Mouse (Mus musculus) myocyte (in vitro differentiated cells): ENCODE measurements around the gene Enpp7. TPM values are rescaled to one million over a fixed set of nuclear protein-coding genes. Genes with fewer than 3 reads are reported as not detected.

Source experiments
- H3K27me3 ChIP-seq: one replicate; pipeline ENCODE4 v1.6.1; 2011; ENCODE audit not compliant: control insufficient read depth, insufficient read depth, insufficient read length
- H3K36me3 ChIP-seq: one replicate; pipeline ENCODE4 v1.6.1; 2011; ENCODE audit not compliant: control insufficient read depth, insufficient read depth
- H3K4me2 ChIP-seq: one replicate; pipeline ENCODE4 v1.6.1; 2011; ENCODE audit warnings: low read depth, control low read depth
- H3K4me3 ChIP-seq: one replicate; pipeline ENCODE4 v1.5.1; 2011; ENCODE audit warnings: mild to moderate bottlenecking, control low read depth, moderate library complexity
- H3K79me2 ChIP-seq: one replicate; pipeline ENCODE4 v1.6.1; 2011; ENCODE audit not compliant: control insufficient read depth, insufficient read depth
- H3ac ChIP-seq: one replicate; pipeline ENCODE4 v1.6.1; 2011; ENCODE audit not compliant: control insufficient read depth, insufficient read length
- CEBPB ChIP-seq: IDR thresholded peaks from 2 replicates; pipeline ENCODE4 v1.6.1; 2011; ENCODE audit warnings: mild to moderate bottlenecking, moderate library complexity; ENCODE audit not compliant: poor library complexity, insufficient read depth, severe bottlenecking
- E2F4 ChIP-seq: IDR thresholded peaks from one replicate; pipeline ENCODE4 v1.6.1; 2011; ENCODE audit warnings: mild to moderate bottlenecking, control low read depth, moderate library complexity; ENCODE audit not compliant: insufficient read depth
- MAX ChIP-seq: IDR thresholded peaks from one replicate; pipeline ENCODE4 v1.6.1; 2011; ENCODE audit warnings: low read depth, mild to moderate bottlenecking, control low read depth
- MYOD1 ChIP-seq, 3 experiments: IDR thresholded peaks; one replicate each; pipeline ENCODE4 v1.6.1; 2011; ENCODE audit warnings: control low read depth in 2 of 3, low read depth in 2 of 3, mild to moderate bottlenecking in 2 of 3, moderate library complexity in 1 of 3; ENCODE audit not compliant: insufficient read length in 2 of 3, control insufficient read depth in 1 of 3
- MYOG ChIP-seq, 3 experiments: IDR thresholded peaks; one replicate each; pipeline ENCODE4 v1.6.1; 2011; ENCODE audit warnings: control low read depth in 2 of 3, low read depth in 2 of 3, mild to moderate bottlenecking in 2 of 3; ENCODE audit not compliant: insufficient read length in 2 of 3, control insufficient read depth in 1 of 3, insufficient read depth in 1 of 3
- POLR2A ChIP-seq: IDR thresholded peaks from one replicate; pipeline ENCODE4 v1.6.1; 2011; ENCODE audit warnings: low read depth, mild to moderate bottlenecking, control low read depth, moderate library complexity; ENCODE audit not compliant: insufficient read length
- POLR2AphosphoS2 ChIP-seq: IDR thresholded peaks from one replicate; pipeline ENCODE4 v1.6.1; 2011; ENCODE audit warnings: low read depth, control low read depth; ENCODE audit not compliant: insufficient read length
- REST ChIP-seq: IDR thresholded peaks from one replicate; pipeline ENCODE4 v1.6.1; 2011; ENCODE audit warnings: mild to moderate bottlenecking, control low read depth, moderate library complexity; ENCODE audit not compliant: insufficient read depth, insufficient read length
- SRF ChIP-seq: IDR thresholded peaks from one replicate; pipeline ENCODE4 v1.6.1; 2011; ENCODE audit warnings: low read depth; ENCODE audit not compliant: control insufficient read depth, insufficient read length
- TCF12 ChIP-seq: IDR thresholded peaks from one replicate; pipeline ENCODE4 v1.6.1; 2011; ENCODE audit warnings: mild to moderate bottlenecking, control low read depth; ENCODE audit not compliant: poor library complexity, insufficient read depth, severe bottlenecking
- TCF3 ChIP-seq: IDR thresholded peaks from one replicate; pipeline ENCODE4 v1.6.1; 2011; ENCODE audit warnings: low read depth, control low read depth; ENCODE audit not compliant: insufficient read length
- USF1 ChIP-seq: IDR thresholded peaks from one replicate; pipeline ENCODE4 v1.6.1; 2011; ENCODE audit warnings: low read depth, mild to moderate bottlenecking, control low read depth, moderate library complexity
- polyA plus RNA-seq: library from polyadenylated mRNA; unstranded; fragments of >200 nt; fragmentation: generic; extraction: Trizol; gene quantifications from one replicate; pipeline ENCODE4 v1.2.1, GENCODE M21; 2012; ENCODE audit warnings: missing spikeins

Enpp7 gene
- polyA plus RNA-seq, 1 experiment = not detected

DNA sequence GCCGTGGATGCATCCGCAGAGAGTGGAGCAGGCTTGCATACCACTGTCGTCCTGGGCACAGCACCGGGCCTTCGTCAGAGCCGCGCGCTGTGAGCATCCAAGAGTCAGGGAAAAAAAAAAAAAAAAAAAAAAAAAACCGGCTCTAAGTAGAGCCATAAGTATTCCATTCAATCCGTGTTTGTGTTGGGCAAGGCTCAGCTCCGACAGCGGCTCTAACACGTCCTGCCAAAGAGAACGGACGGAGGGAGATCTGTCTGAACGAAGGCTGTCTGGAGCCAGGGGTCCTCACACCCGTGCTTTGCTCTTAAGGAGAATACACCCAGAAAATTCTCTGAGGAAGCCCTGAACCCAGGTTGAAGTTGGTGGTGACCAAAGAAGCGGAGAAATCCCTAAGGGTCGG lies 46.6 kb downstream of the Enpp7 start:
- Histone ChIP-seq H3K79me2 (peaks cover 5% of the 10 kb centered on the region), H3ac (no peak overlapping the region), H3K27me3 (no peaks in the 10 kb centered on the region), H3K4me2 (peak overlapping the region; percentile 61), H3K36me3 (peaks cover 5% of the 10 kb centered on the region), H3K4me3 (no peak overlapping the region)
- no peak for TF ChIP-seq POLR2A
- TF ChIP-seq POLR2AphosphoS2 = no peak
- TF ChIP-seq USF1 = no peak
- no peak for TF ChIP-seq MYOD1 (IDR thresholded peaks at IDR 0.05; ENCODE audit: control insufficient read depth in 1 of 3, insufficient read length in 2 of 3, low read depth in 2 of 3)
- TF ChIP-seq SRF = no peak
- no peak for TF ChIP-seq MAX
- TF ChIP-seq E2F4 = no peak
- no peak for TF ChIP-seq CEBPB
- TF ChIP-seq MYOG (IDR thresholded peaks at IDR 0.05; ENCODE audit: control insufficient read depth in 1 of 3, insufficient read depth in 1 of 3, insufficient read length in 2 of 3, low read depth in 2 of 3) = no peak
- TF ChIP-seq REST = no peak
- TF ChIP-seq TCF12 = no peak
- TF ChIP-seq TCF3 = no peak

DNA sequence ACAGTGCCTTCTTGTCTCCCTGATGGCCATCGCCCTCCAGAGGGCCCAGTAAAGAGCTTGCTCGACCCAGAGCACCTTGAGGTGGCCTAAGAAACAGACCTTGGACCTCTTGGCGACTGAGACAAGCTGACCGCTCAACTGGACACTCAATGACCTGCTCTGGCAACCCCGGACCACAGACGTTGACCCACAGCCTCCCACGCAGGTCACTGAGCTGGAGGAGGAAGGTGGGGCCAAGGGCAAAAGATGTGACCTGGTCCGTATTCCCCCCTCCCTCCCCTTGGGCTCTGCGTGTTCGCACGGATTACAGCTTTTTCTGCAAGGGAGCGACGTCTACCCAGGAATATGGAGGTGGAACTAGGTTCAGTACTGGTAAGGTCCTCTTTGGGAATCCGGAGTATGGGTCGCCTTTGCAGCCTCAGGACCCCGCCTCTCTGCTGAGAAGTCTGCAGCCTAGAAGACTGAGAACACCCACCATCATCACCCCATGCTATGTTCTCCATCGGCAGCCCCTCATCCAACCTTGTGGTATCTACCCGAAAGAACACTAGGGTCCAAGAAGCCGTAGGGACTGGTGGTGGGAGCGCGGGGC lies 47.2 kb downstream of the Enpp7 start:
- no peak overlapping the region for H3ac ChIP-seq
- TF ChIP-seq MAX = no peak
- TF ChIP-seq CEBPB = no peak
- no peak for TF ChIP-seq REST
- no peak for TF ChIP-seq POLR2AphosphoS2
- no peak for TF ChIP-seq USF1
- TF ChIP-seq POLR2A = no peak
- no peak for TF ChIP-seq SRF
- no peak for TF ChIP-seq TCF3
- TF ChIP-seq TCF12 = no peak
- no peak for TF ChIP-seq MYOD1 (IDR thresholded peaks at IDR 0.05; ENCODE audit: control insufficient read depth in 1 of 3, insufficient read length in 2 of 3, low read depth in 2 of 3)
- H3K27me3 ChIP-seq = no peaks in the 10 kb centered on the region
- H3K4me2 ChIP-seq = no peak overlapping the region
- no peak overlapping the region for H3K4me3 ChIP-seq
- H3K79me2 ChIP-seq = peaks cover 10% of the 10 kb centered on the region
- peaks cover 4% of the 10 kb centered on the region for H3K36me3 ChIP-seq

DNA sequence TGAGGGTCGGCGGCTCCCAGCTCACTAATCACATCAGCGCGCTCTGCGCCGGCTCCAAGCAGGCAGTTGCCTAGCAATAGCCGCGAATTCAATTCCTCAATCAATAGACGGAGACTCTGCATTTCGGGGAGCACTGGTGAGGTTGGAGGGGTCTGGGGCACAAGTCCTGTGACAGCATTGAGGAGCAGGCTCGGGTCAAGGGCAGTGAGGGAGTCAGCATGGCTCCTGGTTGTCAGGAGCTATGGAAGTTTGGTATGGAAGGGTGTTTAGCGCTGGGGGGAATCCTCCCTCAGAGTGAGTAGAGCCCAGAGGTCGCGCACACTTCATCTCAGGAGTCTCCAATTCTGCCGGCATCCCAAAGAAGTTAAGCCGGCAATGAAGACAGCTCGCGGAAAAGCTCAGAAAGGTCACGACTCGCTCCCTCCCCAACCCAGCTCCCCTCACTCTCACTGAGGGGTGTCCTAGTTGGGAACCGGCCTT lies 47.7 kb downstream of the Enpp7 start:
- Histone ChIP-seq H3K27me3 (no peaks in the 10 kb centered on the region), H3ac (no peak overlapping the region), H3K36me3 (no peaks in the 10 kb centered on the region), H3K4me3 (no peak overlapping the region), H3K4me2 (no peak overlapping the region), H3K79me2 (peaks cover 13% of the 10 kb centered on the region)
- TF ChIP-seq TCF3 = no peak
- TF ChIP-seq POLR2A = no peak
- TF ChIP-seq E2F4 = no peak
- TF ChIP-seq POLR2AphosphoS2 = no peak
- TF ChIP-seq SRF = no peak
- no peak for TF ChIP-seq USF1
- no peak for TF ChIP-seq REST
- no peak for TF ChIP-seq TCF12
- TF ChIP-seq CEBPB = no peak
- TF ChIP-seq MYOG (IDR thresholded peaks at IDR 0.05; ENCODE audit: control insufficient read depth in 1 of 3, insufficient read depth in 1 of 3, insufficient read length in 2 of 3, low read depth in 2 of 3) = no peak
- TF ChIP-seq MAX = no peak
- TF ChIP-seq MYOD1 (IDR thresholded peaks at IDR 0.05; ENCODE audit: control insufficient read depth in 1 of 3, insufficient read length in 2 of 3, low read depth in 2 of 3) = no peak

DNA sequence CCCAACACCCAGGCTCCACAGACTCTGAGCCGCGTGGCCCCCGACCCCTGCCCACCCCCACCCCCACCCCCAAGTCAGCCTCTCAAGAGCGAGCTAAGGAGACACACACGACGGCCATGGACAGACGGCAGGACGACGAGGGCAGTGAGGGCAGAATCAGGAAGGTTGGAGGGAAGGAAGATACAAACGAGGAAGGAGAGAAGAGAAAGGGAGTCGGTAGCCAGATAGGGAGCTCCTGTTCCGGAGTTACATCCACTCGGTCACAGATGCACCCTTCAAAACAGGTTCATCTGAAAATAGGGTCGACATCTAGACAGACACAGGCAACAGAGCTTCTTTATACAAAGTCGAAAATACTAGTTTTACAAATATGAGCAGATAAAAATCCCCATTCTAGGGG lies 48.5 kb downstream of the Enpp7 start:
- TF ChIP-seq MYOG (IDR thresholded peaks at IDR 0.05; ENCODE audit: control insufficient read depth in 1 of 3, insufficient read depth in 1 of 3, insufficient read length in 2 of 3, low read depth in 2 of 3) = no peak
- TF ChIP-seq TCF12 = no peak
- TF ChIP-seq POLR2AphosphoS2 = no peak
- no peak for TF ChIP-seq CEBPB
- no peak for TF ChIP-seq USF1
- TF ChIP-seq TCF3 = no peak
- peak overlapping the region; percentile 40 for H3K4me3 ChIP-seq
- H3ac ChIP-seq = peak overlapping the region; percentile 14
- no peaks in the 10 kb centered on the region for H3K27me3 ChIP-seq
- H3K4me2 ChIP-seq = peak overlapping the region; percentile 97
- H3K79me2 ChIP-seq = peaks cover 13% of the 10 kb centered on the region
- no peaks in the 10 kb centered on the region for H3K36me3 ChIP-seq
